Mouse (Mus musculus): ENCODE measurements at regions not wholly inside any gene's neighbourhood (a gene's known extent, or its start where the extent isn't known, plus 50 kb on each side); places are given as distances from the start of the nearest gene placed in this dataset.
"Not testable (repeated sequence)": the region's sequence is repeated elsewhere in the genome, so short reads cannot be mapped to it uniquely, and the experiment has no call there.

DNA sequence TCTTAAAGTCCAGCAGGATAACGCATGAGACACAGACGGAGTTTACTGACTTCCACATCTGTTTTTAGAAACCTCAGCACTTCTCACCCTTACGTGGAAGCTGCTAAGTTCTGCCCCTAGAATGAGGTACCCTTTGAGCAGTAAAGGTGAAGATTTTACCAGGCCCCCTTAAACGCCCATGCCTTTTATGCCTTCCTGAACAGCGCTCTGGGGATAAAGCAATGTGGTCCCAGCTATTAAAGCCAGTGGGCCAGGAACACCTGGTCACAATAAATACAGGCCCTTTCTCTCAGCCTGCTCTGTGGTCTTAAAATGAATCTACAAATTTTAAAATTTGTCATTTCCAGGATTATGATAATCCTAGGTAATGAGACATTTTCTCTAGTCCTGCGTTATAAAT is 57.9 kb downstream of the Llph start:
- no peak overlapping the region for H3K9ac ChIP-seq (ENCODE audit: low read length)
- 53% methylated on average over 6 of the region's 6 CpGs for WGBS
- no peak overlapping the region for H3K27ac ChIP-seq (ENCODE audit: low read depth, low read length)
- H3K4me3 ChIP-seq (ENCODE audit: low read depth, low read length), result no peak overlapping the region
- no peak overlapping the region for H3K4me2 ChIP-seq (ENCODE audit: low read depth)
- H3K9me3 ChIP-seq (ENCODE audit: control insufficient read depth, low read length), result no peaks in the 10 kb centered on the region
- no peak for ATAC-seq (ENCODE audit: insufficient read depth, low FRiP score, low TSS enrichment)
- DNase-seq (ENCODE audit: low spot score), result no peak
- H3K36me3 ChIP-seq (ENCODE audit: control insufficient read depth, insufficient read depth, low read length), result no peaks in the 10 kb centered on the region
- no peaks in the 10 kb centered on the region for H3K4me1 ChIP-seq (ENCODE audit: control insufficient read depth, insufficient read depth, low read length)
- no peaks in the 10 kb centered on the region for H3K27me3 ChIP-seq (ENCODE audit: control insufficient read depth, insufficient read depth, low read length)

DNA sequence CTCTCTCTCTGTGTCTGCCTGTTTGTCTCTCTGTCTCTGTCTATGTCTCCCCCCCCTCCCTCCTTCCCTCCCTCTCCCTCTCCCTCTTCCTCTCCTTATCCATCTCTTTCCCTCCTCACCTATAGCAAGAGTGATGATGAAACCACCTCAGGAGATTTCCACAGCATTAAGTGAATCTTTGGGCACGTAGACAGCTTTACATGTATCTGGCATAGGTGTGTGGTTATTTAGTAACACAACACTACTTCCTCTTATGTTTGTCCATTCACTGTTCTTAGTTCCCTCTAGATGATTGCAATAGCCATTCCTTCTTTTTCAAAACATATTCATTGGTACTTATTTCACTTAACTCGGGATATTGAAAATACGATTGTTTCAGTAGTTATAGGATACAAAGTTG is 65.0 kb downstream of the Llph start:
- no peak overlapping the region for H3K4me2 ChIP-seq (ENCODE audit: low read depth)
- no peaks in the 10 kb centered on the region for H3K9me3 ChIP-seq (ENCODE audit: control insufficient read depth, low read length)
- H3K4me3 ChIP-seq (ENCODE audit: low read depth, low read length), result no peak overlapping the region
- WGBS, result 97% methylated on average over 3 of the region's 3 CpGs
- ATAC-seq (ENCODE audit: insufficient read depth, low FRiP score, low TSS enrichment) (no peak), DNase-seq (ENCODE audit: low spot score) (no peak)
- no peaks in the 10 kb centered on the region for H3K27me3 ChIP-seq (ENCODE audit: control insufficient read depth, insufficient read depth, low read length)
- no peaks in the 10 kb centered on the region for H3K36me3 ChIP-seq (ENCODE audit: control insufficient read depth, insufficient read depth, low read length)
- no peaks in the 10 kb centered on the region for H3K4me1 ChIP-seq (ENCODE audit: control insufficient read depth, insufficient read depth, low read length)
- H3K27ac ChIP-seq (ENCODE audit: low read depth, low read length), result no peak overlapping the region
- no peak overlapping the region for H3K9ac ChIP-seq (ENCODE audit: low read length)

GRCm38 (mm10) chr10:120293381-120293780 is 66.5 kb downstream of the Llph start:
- H3K36me3 ChIP-seq (ENCODE audit: control insufficient read depth, insufficient read depth, low read length); ATAC-seq (ENCODE audit: insufficient read depth, low FRiP score, low TSS enrichment); H3K9ac ChIP-seq (ENCODE audit: low read length); H3K9me3 ChIP-seq (ENCODE audit: control insufficient read depth, low read length); DNase-seq (ENCODE audit: low spot score); H3K4me1 ChIP-seq (ENCODE audit: control insufficient read depth, insufficient read depth, low read length); H3K27ac ChIP-seq (ENCODE audit: low read depth, low read length); H3K27me3 ChIP-seq (ENCODE audit: control insufficient read depth, insufficient read depth, low read length); H3K4me3 ChIP-seq (ENCODE audit: low read depth, low read length); H3K4me2 ChIP-seq (ENCODE audit: low read depth): not testable (repeated sequence)
- 95% methylated on average over 13 of the region's 13 CpGs for WGBS

DNA sequence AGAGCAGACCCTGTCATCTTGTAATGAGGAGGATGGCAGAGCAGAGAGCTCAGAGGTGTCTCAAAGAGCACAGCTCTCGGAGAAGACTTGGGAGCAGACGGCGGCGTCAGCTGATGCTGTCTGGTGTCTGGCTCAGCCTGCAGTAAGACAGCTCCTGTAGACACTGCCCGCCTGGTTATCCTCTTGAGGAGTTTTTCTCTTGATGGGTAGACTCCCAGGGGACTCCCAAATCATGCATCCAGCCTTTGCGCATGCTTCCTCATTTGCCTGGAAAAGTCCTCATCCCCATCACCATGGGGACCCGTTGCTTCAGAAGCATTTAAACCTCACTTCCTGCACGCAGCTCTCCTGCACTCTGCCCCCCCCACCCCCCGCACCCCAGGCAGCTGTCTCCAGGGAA is 67.6 kb downstream of the Llph start:
- Histone ChIP-seq H3K9ac (ENCODE audit: low read length) (no peak overlapping the region), H3K4me1 (ENCODE audit: control insufficient read depth, insufficient read depth, low read length) (no peaks in the 10 kb centered on the region), H3K9me3 (ENCODE audit: control insufficient read depth, low read length) (no peaks in the 10 kb centered on the region), H3K4me3 (ENCODE audit: low read depth, low read length) (no peak overlapping the region), H3K36me3 (ENCODE audit: control insufficient read depth, insufficient read depth, low read length) (no peaks in the 10 kb centered on the region), H3K4me2 (ENCODE audit: low read depth) (no peak overlapping the region), H3K27ac (ENCODE audit: low read depth, low read length) (peak overlapping the region; percentile 21; the same call in 1 of the 2 replicates), H3K27me3 (ENCODE audit: control insufficient read depth, insufficient read depth, low read length) (no peaks in the 10 kb centered on the region)
- 35% methylated on average over 9 of the region's 9 CpGs for WGBS
- peak; percentile 24 for DNase-seq (ENCODE audit: low spot score)
- no peak; the same call in 1 of the 2 replicates for ATAC-seq (ENCODE audit: insufficient read depth, low FRiP score, low TSS enrichment)

DNA sequence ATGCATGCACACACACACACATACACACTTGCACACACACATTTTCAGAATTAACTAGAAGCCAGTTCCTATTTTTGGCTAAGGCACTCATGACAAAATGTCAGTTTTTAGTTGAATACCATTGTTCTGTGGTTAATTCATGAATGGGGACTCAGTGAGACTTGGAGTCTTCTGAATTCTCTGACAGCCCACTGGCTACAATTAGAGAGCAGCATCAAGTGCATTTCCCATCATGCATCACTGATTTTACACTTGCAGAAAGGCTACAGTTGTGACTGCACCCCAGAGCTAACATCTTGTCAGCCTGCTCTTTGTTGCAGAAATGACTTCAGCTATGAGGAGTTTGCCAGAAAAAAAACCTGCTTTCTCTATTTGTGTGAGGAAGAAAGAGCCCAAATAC is 70.4 kb downstream of the Llph start:
- Histone ChIP-seq H3K9ac (ENCODE audit: low read length) (no peak overlapping the region), H3K9me3 (ENCODE audit: control insufficient read depth, low read length) (no peaks in the 10 kb centered on the region), H3K4me2 (ENCODE audit: low read depth) (no peak overlapping the region), H3K4me1 (ENCODE audit: control insufficient read depth, insufficient read depth, low read length) (no peaks in the 10 kb centered on the region), H3K4me3 (ENCODE audit: low read depth, low read length) (no peak overlapping the region), H3K27ac (ENCODE audit: low read depth, low read length) (no peak overlapping the region), H3K36me3 (ENCODE audit: control insufficient read depth, insufficient read depth, low read length) (no peaks in the 10 kb centered on the region), H3K27me3 (ENCODE audit: control insufficient read depth, insufficient read depth, low read length) (no peaks in the 10 kb centered on the region)
- no peak for ATAC-seq (ENCODE audit: insufficient read depth, low FRiP score, low TSS enrichment)
- DNase-seq (ENCODE audit: low spot score), result no peak

- H3K27me3 ChIP-seq (ENCODE audit: control insufficient read depth, insufficient read depth, low read length), result no peaks in the 10 kb centered on the region
- WGBS, result 80% methylated on average over 14 of the region's 14 CpGs
Measured at GRCm38 (mm10) chr10:120298293-120298927, 71.5 kb downstream of the Llph start.

DNA sequence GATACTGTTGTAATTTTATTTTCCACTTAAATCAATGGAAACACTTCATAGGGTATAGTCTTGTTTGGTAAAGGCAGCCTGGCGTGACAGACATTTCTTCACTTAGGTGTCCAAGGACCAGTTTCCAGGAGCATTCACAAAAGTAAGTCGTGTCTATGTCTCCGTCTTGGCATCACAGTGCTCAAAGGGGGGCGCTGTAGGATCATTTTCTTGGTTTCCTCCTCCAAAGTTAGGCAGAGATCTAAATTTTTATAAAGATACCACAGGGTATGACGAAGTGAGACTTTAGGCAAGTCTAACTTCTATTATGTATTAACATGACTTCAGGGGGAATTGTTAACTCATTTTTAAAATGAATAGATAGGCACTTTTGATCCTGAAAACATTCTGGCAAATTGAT is 79.1 kb downstream of the Llph start:
- Histone ChIP-seq H3K9me3 (ENCODE audit: control insufficient read depth, low read length) (no peaks in the 10 kb centered on the region), H3K4me2 (ENCODE audit: low read depth) (no peak overlapping the region), H3K4me1 (ENCODE audit: control insufficient read depth, insufficient read depth, low read length) (no peaks in the 10 kb centered on the region), H3K9ac (ENCODE audit: low read length) (no peak overlapping the region), H3K27me3 (ENCODE audit: control insufficient read depth, insufficient read depth, low read length) (no peaks in the 10 kb centered on the region), H3K4me3 (ENCODE audit: low read depth, low read length) (no peak overlapping the region), H3K36me3 (ENCODE audit: control insufficient read depth, insufficient read depth, low read length) (no peaks in the 10 kb centered on the region), H3K27ac (ENCODE audit: low read depth, low read length) (no peak overlapping the region)
- DNase-seq (ENCODE audit: low spot score) (peak; percentile 54), ATAC-seq (ENCODE audit: insufficient read depth, low FRiP score, low TSS enrichment) (no peak)
- 50% methylated on average over 5 of the region's 5 CpGs for WGBS

More at GRCm38 (mm10) chr10:120298293-120298927, 71.5 kb downstream of the Llph start:
- H3K27ac ChIP-seq (ENCODE audit: low read depth, low read length), result no peak overlapping the region
- no peak for ATAC-seq (ENCODE audit: insufficient read depth, low FRiP score, low TSS enrichment)
- no peak overlapping the region for H3K4me2 ChIP-seq (ENCODE audit: low read depth)
- no peaks in the 10 kb centered on the region for H3K9me3 ChIP-seq (ENCODE audit: control insufficient read depth, low read length)
- H3K4me1 ChIP-seq (ENCODE audit: control insufficient read depth, insufficient read depth, low read length), result no peaks in the 10 kb centered on the region
- no peak for DNase-seq (ENCODE audit: low spot score)
- H3K36me3 ChIP-seq (ENCODE audit: control insufficient read depth, insufficient read depth, low read length), result no peaks in the 10 kb centered on the region
- no peak overlapping the region for H3K9ac ChIP-seq (ENCODE audit: low read length)
- no peak overlapping the region for H3K4me3 ChIP-seq (ENCODE audit: low read depth, low read length)

- DNase-seq (ENCODE audit: low spot score) (no peak), ATAC-seq (ENCODE audit: insufficient read depth, low FRiP score, low TSS enrichment) (no peak)
- Histone ChIP-seq H3K4me1 (ENCODE audit: control insufficient read depth, insufficient read depth, low read length) (no peaks in the 10 kb centered on the region), H3K4me2 (ENCODE audit: low read depth) (no peak overlapping the region), H3K9me3 (ENCODE audit: control insufficient read depth, low read length) (no peaks in the 10 kb centered on the region), H3K36me3 (ENCODE audit: control insufficient read depth, insufficient read depth, low read length) (no peaks in the 10 kb centered on the region), H3K27me3 (ENCODE audit: control insufficient read depth, insufficient read depth, low read length) (no peaks in the 10 kb centered on the region), H3K9ac (ENCODE audit: low read length) (no peak overlapping the region), H3K27ac (ENCODE audit: low read depth, low read length) (no peak overlapping the region), H3K4me3 (ENCODE audit: low read depth, low read length) (no peak overlapping the region)
- 60% methylated on average over 5 of the region's 5 CpGs for WGBS
Measured at GRCm38 (mm10) chr10:120308681-120309080, 81.8 kb downstream of the Llph start.

Data from neural tube, embryonic 11.5 days (tissue).